Mouse (Mus musculus) left cerebral cortex, postnatal 14 days (tissue): Measurements from ENCODE around the gene Ano2. TPM values are rescaled to one million over a fixed set of nuclear protein-coding genes. Genes with fewer than 3 reads are reported as not detected.

Experiments used
- DNase-seq, 2 experiments: peaks; one replicate each; pipeline ENCODE4 v3.0.0; 2021 to 2022; ENCODE audit warnings: low spot score in 2 of 2, mixed read lengths in 1 of 2
- intact Hi-C: fragments of 180-260 bp; cut with DNase I; formaldehyde crosslinking; loops from one replicate; pipeline ENCODE4 v1.15.1; 2025
- total RNA-seq, 2 experiments: library from RNA; stranded (reverse); gene quantifications; 2 replicates each; pipeline ENCODE4 v1.2.3; 2021

Ano2 gene
- total RNA-seq, 2 experiments from 2014 or later: 0.92 to 3.5 TPM

DNA sequence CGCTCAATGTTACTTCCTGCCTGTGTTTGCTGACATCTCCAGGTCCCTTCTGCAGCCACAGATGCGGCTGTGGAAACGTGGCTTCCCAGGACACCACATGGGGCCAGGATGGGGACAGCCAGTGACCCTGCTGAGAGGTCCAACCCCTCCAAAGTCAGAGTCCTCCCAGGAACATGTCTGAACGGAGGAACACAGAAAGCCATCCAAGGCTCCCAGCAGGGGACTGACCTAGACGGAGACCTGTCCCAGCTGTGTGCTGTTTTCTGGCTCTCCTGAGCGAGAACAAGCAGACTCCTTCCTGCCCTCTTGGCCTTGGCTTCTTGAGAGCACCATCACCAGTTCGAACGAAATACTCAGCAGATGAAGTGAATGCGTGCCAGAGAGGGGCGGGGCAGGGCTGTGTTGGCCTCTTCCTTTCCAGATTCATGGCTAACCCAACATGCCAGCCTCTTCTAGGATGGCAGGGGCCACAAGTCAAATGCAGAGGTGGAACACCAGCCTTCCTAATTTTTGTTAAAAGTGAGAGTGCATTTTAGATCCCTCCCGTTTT is 39.8 kb downstream of the Ano2 start:
- intact Hi-C loops: no loop called here
- no peak for DNase-seq

DNA sequence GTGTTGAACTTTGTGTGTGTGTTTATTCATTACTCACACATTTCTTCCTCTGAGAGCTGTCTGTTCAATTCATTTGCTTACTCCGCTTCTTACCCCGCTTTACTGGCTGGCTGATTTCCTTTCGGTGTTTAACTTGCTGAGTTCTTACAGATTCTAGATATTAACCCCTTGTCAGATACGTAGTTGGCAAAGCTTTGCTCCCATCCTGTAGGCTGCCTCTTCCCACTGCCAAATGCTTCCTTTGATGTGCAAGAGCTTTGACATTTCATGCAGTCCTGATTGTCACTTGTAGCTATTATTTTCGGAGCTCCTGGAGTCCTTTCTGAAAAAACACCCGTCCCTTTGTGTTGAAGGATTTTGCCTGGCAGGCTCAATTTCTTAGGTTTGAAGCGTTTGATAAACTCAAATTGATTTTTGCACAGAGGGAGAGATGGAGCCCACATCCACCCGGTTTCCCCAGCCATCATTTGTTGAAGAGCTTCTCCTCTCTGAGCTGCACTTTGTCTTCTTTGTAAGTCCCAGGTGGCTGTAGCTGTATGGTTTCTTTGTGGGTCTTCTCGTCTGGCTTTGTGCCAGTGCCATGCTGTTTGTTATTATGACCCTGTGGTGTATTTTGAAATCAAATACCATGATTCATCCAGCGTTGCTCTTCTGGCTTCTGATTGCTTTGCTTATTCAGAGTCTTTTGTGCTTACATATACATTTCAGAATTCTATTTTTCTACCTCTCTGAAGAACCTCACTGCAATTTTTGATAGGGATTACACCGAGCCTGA is 47.5 kb downstream of the Ano2 start:
- intact Hi-C loops: no loop called here

DNA sequence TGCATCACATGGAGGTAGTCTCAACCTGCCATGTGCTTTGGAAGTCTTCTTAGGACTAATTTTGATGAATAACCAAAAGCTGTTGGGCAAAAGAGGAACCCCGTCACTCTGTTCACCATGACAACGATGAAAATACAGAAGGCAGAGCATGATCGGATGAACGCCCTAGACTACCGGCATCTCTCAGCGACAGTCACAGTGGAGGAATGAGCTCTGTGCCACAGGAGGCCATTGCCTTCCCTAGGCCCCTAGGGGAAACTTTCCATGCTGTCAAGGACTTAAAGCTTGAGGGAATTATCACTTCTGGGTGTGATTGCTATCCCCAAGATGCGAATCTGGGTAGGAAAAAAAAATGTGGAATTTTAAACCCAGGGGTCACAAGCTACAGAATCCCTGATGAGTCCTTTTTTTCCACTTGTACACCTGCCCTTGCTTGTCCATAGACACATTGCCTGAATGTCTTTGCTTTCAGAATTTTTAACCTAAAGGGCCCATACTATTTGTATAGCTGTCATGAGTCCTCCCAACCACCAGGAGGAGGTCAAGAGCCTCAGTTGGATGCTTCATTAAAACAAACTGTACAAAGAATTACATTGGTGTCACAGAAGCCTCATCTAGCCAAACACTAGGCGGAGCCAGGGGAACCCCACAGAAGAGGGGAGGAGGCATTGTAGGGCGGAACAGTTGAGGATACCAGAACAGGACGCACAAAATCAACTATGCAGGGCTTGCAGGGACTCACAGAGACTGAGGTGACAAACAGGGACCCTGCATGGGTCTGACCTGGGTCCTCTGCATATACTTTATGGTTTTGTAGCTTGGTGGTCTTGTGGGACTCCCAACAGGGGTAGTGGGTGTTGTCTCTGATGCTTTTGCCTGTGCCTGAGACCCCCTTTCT is 53.2 kb downstream of the Ano2 start:
- DNase-seq: no peak
- intact Hi-C loops: no loop called here

More for the DNA sequence above, 47.5 kb downstream of the Ano2 start:
- DNase-seq: no peak

GRCm38 (mm10) chr6:125747322-125747930 is 57.2 kb downstream of the Ano2 start:
- intact Hi-C loops: no loop called here
- no peak for DNase-seq

- intact Hi-C loops: no loop called here
- DNase-seq: no peak
Observed at GRCm38 (mm10) chr6:125748646-125749045, 58.4 kb downstream of the Ano2 start.

- no peak for DNase-seq
- intact Hi-C loops: no loop called here
Observed at GRCm38 (mm10) chr6:125762851-125763519, 72.8 kb downstream of the Ano2 start.

GRCm38 (mm10) chr6:125773256-125773655 is 83.0 kb downstream of the Ano2 start:
- no peak for DNase-seq
- intact Hi-C loops: no loop called here

- intact Hi-C loops: no loop called here
- DNase-seq: peak in 1 of 2 experiments; percentile 8
Observed at GRCm38 (mm10) chr6:125776291-125776690, 86.1 kb downstream of the Ano2 start.

- intact Hi-C loops: no loop called here
- DNase-seq: no peak
Observed at GRCm38 (mm10) chr6:125802954-125803353, 112.7 kb downstream of the Ano2 start.

GRCm38 (mm10) chr6:125803364-125804011 is 113.3 kb downstream of the Ano2 start:
- no peak for DNase-seq
- intact Hi-C loops: no loop called here

GRCm38 (mm10) chr6:125808996-125809649 is 118.9 kb downstream of the Ano2 start:
- intact Hi-C loops: no loop called here
- no peak for DNase-seq

GRCm38 (mm10) chr6:125811395-125811794 is 121.2 kb downstream of the Ano2 start:
- intact Hi-C loops: no loop called here
- DNase-seq: no peak

DNA sequence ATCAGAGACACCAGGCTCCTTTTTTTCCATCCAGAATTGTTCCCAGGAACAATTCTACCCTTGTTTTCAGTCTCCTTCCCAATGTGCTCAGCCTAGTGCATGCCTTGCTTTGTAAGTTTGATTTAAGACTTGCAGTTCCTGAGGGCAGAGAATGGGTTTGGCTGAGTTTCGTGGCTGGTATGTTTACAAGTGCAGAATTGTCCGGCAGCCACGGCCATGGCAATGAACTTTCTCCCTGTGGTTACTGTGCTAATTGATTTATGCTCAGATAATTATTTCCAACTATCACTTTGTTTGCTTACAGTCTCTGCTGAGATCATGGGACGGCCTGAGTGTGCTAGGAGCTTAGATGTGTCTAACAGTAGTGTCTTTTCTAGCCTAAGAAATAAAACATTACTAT is 147.9 kb downstream of the Ano2 start:
- intact Hi-C loops: no loop called here
- DNase-seq: no peak

GRCm38 (mm10) chr6:125841284-125841683 is 151.1 kb downstream of the Ano2 start:
- intact Hi-C loops: no loop called here
- DNase-seq: no peak

- DNase-seq: peak in 1 of 2 experiments; percentile 7
- intact Hi-C loops: no loop called here
Observed at GRCm38 (mm10) chr6:125851196-125851595, 161.0 kb downstream of the Ano2 start.

DNA sequence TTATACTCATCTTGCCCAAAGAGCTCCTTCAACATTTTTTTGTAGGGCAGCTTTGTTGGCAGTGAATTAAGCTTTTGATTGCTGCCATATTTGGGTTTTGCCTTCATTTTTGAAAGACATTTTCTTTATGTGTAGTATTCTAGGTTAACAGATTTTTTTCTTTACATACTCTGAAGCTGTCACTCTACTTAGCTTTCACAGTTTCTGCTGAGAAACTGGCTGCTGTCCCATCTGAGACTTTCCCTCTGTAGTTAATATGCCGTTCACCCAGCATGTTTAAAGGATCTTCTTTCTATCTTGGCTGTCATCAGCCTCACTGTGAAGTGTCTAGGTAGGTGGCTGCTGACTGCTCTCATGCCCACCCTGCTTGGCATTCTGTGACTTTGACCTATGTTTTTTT is 168.1 kb downstream of the Ano2 start:
- intact Hi-C loops: no loop called here
- peak; percentile 13 for DNase-seq

DNA sequence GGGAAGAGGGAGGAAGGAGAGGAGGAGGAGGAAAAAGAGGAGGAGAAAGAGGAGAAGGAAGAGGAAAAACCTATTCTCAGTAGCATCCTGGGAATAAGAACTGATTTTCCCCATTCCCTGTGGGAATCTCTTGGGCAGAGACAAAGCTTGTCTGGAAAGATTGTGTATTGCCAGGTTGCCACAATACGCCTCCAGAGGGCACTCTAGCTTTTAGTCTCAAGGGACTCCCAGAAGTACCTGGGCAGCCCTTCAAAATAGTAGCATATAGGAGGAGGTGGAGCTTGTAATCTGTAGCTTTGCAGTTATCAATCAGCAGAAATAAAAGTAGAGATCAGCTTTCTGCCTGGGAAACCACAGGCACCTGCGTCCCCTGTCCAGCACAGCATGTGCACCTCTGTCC is 178.3 kb downstream of the Ano2 start:
- intact Hi-C loops: loop anchor here (5.0 kb wide), 1 partner anchor 304 kb away; no protein-coding TSS in a partner anchor
- peak; percentile 41 to 47 for DNase-seq

DNA sequence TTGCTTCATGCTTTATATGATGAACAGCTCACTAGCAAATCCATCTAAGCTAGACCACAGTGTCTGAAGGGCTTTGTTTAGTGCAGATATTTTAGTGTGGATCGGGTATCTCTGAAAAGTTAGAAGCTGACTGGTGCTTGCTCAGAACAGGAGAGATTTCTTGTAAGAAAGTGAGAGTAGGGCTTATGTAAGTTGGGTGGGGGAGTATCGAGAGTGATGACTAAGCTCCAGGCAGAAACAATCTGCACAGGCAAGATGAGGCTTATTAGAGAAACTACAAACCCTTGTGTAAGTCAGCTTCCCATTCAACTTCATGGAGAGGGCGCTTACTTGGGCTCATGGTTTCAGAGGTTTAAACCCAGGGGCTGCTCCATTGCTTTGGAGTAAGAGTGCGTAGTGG is 181.3 kb downstream of the Ano2 start:
- intact Hi-C loops: no loop called here
- peak; percentile 19 to 31 for DNase-seq
